Mouse (Mus musculus): Measurements from ENCODE around the gene Eng.

DNA sequence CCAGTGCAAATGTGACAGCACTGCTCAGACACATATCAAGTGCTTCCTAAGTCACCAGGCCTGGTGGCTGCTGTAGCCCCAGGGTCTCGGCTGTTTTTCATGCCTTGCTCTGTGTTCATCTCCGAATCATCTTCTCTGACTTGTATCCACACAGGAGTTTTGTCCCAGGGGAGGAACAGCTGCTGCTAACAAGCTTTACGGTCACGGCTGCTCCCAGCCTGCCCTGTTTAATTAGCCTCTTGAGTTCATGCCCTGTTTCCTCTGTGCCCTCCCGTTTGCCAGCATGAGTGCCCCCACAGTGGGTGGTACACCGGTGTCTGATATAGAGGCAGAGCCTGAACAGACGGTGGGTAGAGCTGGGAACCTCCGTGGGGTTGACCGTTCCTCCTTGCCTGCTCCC is 28.3 kb upstream of the Eng start:
- TF ChIP-seq POLR2A (IDR thresholded peaks at IDR 0.05; ENCODE audit: low read depth, low read length) (no peak), CTCF (conservative IDR thresholded peaks at IDR 0.05; ENCODE audit: insufficient read depth, insufficient read length, low read depth, low read length) (no peak)

Measured in kidney, adult 2 months (tissue).